Mouse (Mus musculus) lung, adult 18-20 months (tissue): ENCODE measurements around the gene Sp2.

Source experiments
- DNase-seq, 2 experiments: peaks; one replicate each; pipeline ENCODE4 v3.0.0; 2022; ENCODE audit warnings: mixed read lengths in 2 of 2

The Sp2 gene

DNA sequence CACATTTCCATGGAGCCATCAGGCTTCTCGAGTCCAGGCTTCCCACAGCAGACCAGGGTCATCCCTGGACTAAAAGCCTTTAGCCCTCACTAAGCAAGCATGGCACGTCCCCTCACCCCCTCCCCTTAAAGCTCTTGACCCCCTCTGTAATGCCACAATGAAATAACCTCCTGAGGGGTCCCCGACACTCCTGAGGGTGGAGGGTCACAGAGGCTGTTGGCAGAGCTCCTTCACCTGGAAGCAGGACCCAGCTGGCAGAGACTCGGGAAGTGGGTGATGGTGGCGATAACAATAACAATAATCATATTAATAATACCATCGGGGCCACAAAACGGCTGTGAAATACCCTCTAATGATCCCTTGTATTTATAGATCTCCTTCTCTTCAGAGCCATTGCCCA is at the start of gene Sp2:
Gene Sp2 (minus strand): TSS at position 101 of the 400 bp plus-strand sequence.
- DNase-seq = no peak

DNA sequence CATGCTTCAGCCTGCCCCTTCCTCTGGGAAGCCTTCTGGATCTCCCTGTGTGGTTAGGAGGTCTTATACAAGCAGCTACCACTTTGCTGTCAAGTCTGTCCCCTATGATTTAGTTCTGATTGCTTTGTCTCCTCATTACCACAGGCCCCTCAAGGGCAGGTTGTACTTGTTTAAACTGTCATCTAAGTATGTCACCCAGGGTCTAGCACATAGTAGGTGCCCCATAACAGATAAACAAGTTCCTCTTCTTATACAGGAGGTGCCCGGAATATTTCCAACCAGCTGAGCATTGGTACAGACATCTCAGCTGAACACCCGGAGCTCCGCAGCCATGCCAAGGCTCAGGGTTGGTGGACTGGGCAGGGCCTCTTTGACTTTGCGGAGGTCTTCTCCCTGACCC is 49.7 kb upstream of the Sp2 start:
- no peak for DNase-seq

DNA sequence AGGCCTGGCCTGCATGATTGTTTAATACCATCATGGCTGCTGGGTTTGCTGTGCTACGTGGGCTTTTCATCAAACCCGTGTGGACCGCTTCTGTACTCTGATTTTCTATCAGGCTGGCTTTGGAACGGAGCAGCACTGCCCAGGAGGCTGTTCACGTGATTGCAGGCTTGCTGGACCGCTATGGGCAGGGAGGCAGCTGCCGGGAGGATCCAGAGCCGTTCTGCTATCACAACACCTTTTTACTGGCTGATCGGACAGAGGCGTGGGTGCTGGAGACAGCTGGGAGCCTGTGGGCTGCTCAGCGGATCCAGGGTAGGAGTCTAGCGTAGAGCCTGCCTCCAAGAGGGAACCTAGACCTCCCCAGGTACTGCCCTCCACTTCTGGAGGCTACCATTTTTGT is 49.2 kb upstream of the Sp2 start:
- DNase-seq = no peak

DNA sequence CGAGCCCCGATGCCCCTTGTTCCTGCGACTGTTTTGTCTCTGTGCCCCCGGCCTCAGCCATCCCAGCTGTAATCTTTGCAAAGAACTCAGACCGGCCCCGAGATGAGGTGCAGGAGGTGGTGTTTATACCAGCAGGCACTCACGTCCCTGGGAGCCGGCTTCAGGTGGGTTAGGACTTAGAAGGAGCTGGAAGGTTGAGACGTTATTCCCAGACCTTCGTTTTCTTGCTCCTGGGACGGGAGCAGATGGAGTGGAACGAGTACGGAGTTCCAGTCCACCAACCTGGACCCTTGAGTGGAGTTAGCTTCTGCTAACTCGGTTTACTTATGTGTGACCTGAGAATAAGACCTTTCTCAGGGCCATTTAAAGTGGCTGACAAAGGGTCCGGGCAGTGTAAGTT is 47.7 kb upstream of the Sp2 start:
- no peak for DNase-seq

DNA sequence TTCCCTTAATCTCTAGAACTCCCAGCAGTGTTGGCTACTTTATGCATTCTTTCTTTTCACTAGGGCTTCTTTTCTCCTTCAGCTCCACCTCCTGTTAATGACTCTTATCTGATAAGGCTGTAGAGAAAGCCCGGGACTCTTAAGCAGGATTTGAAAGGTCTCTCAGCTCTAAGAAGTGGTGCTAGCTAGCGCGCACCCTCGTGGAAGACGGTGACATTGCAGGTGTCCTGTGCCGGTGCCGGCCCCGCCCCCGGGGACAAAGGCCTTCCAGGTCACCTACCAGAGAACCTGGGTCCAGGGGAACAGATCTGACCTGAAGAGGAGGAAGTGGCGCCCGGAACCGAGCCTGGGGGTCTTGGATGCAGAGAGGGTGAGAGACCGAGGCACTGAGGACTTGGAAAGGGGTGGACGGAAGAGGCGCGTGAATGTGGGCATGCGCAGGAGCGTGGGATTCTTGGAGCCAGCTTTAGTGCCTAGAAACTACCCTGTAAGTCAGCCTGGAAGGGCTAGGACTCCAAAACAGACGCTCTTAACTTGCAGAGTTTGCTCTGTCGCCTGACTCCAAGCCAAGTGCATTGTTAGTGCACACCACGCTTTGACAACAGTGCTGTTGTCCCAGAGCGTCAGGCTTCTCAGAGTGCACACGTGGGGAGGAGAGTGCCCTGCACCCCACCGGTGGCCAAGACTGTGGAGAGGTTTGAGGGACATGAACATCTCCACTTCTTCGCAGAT is 47.1 kb upstream of the Sp2 start, which contains the start of gene Scrn2:
Gene Scrn2 (plus strand): TSS at position 253 of the 732 bp plus-strand sequence.
- peak; percentile 84 to 88 for DNase-seq

DNA sequence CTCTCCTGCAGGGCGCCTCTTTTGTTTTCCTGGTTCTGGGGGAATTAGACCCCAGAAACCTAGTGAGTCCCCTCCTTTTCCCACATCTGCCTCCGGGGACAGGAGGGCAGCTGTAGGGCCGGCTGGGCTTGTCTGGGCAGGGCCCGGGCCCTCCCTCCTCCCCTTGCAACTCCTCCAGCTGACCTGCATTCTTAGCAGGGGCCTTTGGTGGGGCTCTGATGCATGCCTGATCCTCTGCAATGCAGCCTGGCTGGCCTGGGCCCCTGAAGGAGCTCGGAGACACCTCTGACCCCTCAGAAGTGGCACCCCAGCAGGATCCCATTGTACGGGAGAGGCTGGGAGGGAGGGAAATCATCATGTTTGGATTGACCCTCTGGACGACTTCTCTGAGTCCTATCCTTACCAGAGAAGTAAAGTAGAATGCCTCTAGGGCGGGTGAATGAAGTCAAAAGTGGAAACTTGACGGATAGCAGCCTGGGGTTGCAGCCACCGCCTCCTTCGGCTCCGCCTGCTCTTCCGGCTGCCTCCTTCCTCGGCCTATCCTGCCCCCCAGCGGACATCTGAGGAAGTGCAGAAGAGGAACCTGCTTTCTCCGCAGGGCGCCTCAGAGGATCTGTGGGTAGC is 43.1 kb upstream of the Sp2 start:
- DNase-seq = peak; percentile 86 to 90

DNA sequence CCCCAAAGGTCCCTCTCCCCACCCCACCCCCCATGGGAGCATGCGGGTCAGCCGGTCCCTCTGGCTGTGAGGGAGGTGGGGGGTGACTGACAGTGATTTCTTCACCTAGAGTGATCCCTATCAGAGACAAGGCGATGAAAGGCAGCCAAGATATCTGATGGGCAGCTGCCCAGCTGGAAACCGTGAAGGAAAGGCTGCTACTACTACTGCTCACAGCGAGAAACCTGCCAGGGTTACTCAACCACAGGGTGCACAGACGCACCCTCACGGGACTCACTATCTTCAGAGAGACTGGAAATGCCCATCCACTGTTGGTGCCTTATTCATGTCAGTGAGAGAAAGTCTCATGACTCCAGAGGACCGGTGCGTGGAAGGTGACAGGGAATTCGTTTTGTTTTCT is 42.2 kb upstream of the Sp2 start:
- peak; percentile 28 to 36 for DNase-seq

DNA sequence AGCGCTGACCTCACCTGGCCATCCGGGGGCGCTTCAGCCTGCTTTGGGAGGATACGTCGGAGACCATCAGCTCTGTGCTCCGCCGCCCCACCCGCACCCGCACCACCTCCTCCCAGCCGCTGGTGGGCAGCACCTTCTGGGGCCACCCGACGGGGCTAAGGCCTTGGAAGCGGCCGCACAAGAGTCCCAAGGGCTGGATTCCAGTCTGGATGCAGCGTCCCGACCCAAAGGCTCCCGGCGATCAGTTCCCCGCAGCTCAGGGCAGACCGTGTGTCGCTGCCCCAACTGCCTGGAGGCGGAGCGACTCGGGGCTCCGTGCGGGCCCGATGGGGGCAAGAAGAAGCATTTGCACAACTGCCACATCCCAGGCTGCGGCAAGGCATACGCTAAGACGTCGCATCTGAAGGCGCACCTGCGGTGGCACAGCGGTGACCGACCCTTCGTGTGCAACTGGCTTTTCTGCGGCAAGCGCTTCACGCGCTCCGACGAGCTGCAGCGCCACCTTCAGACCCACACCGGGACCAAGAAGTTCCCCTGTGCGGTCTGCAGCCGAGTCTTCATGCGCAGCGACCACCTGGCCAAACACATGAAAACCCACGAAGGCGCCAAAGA is 39.2 kb upstream of the Sp2 start:
- DNase-seq = peak; percentile 70 to 80

DNA sequence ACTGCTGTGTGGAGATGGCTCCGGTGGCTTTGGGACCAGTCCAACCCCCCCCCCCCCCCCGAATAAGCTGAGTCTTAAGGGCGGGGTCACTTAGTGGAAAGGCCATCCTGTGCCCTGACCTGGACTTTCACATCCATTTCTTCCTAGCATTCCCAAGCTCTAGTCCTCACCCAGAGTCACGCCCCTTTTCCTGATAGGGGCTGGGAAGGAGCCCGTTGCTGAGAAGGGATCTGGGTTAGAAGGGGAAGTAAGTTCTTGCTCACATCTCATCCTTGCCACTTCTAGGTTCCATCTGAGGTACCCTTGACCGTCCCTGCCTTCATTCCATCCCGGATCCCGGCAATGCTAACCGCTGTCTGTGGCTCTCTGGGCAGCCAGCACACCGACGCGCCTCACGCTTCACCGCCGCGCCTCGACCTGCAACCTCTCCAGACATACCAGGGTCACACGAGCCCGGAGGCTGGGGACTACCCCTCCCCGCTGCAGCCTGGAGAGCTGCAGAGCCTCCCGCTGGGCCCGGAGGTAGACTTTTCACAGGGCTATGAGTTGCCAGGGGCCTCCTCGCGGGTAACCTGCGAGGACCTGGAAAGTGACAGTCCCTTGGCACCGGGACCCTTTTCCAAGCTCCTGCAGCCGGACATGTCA is 38.5 kb upstream of the Sp2 start:
- DNase-seq = no peak

DNA sequence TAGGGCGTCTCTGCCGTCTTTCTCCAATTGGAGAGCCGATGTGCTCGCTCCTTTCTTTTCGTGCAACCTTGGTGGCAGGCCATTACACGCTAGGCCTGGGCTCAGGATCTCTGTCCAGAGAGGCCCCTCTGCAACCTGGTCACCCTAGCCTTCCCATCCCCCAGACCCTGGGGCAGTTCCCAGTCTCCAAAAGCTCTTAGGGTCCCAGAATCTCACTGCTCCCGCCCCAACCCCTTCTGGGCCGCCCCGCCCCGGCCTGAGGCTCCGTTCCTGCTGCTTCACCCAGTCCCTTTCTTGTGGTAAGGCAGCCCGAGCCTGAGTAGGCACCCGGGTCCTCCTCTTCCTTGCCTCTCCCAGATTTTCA is 36.6 kb upstream of the Sp2 start:
- DNase-seq = no peak

DNA sequence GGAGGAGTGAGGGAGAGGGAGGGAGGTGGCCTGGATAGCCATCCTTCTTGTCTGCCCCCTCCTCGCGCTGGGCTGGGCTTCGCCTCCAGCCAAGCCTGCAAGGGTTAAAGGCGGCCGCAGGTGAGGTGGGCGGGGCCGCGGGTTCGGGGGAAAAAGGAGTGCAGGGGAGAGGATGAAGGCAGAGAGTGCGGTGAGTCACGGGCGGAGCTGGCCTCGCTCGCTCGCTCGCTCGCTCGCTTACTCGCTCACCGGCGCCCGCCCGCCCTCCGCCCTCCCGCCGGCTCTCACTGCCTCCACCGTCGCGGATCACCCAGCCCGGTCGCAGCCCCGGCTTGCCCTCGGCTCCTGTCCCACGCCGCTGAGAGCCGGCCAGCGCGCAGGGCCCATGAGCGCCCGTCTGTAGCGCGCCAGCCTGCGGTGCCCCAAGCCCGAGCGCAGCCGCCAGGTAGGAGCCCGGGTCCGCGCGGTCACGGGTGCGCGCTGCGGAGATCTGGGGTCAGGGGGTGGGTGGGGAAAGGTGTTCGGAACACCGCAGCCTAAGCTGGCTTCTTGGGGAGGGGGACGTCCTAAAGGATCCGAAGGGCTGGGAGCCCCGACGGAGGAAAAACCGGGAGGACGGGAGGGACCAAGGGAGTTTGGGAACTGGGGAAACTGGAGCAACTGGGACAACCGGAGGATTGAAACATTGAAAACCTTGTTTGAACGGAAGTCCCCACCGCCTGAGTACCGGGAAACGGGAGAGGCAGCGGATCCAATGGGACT is 36.0 kb upstream of the Sp2 start:
- no peak for DNase-seq

DNA sequence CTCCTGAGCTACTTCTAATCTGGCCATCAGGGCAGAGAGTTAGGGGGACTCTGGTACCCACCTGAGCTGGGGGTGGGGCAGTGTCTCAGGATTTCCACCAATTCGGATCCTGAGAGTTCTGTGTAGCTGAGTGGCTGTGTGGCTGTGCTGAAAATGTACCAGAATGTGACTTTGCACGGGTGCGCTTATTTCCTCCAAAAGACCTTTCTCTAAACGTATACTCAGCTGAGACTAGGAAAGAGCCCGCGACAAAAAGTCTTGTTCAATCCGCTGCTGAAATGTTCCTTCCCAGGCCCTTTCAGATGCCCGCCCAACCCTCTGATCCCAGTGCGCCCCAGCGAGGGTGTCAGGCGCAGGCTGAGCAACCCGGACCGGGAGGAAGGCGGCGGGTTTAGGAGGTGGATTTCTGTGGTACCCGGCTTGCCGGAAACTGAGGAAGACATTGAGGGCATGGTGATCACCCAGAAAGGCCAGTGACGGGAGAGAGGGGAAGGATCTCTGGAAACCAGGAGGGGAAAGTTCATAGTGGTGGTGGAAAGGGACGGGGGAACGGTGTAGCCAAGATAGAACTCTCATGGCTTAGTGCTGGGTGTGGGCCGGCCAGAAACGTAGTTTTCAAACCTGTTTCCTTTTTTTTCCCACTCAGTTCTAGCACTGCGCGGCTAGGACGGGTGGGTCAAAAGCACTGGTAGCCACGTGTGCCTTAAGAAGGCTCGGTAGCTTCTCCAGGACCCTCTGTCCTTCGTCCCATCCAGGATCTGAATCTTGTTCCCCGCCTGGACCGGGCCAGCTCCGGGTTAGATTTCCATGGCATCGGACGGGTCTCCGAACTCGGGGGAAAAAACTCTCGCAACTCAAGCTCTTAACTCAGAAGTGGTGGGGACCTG is 35.2 kb upstream of the Sp2 start:
- DNase-seq = no peak

DNA sequence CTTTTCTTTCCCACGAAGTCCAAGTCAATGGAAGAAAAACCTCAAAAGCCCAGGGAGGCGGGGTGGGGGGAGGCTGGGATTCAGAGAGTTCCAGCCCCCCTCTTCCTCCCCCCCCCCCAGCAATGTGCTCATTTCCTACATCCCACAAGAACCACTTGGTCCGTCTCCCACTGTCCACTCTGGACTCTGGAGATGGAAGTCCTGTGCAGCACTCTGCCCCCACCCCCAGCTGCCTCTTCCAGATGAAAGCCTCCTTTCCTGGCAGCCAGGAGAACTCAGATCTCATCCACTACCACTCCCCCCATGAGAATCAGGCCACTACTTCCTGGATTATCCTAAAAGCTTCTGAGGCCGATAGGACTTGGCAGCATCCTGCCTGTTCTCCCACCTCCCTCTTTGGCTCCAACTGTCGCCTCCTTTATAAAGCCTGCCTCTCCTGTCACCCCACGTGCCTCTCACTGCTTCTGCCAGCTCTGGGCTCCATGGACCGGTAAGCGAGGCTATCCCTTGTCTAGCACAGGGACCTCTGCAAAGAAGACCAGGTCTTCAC is 30.4 kb upstream of the Sp2 start, which contains the start of gene Sp6:
Gene Sp6 (plus strand): TSS at position 274 of the 550 bp plus-strand sequence.
- no peak for DNase-seq

DNA sequence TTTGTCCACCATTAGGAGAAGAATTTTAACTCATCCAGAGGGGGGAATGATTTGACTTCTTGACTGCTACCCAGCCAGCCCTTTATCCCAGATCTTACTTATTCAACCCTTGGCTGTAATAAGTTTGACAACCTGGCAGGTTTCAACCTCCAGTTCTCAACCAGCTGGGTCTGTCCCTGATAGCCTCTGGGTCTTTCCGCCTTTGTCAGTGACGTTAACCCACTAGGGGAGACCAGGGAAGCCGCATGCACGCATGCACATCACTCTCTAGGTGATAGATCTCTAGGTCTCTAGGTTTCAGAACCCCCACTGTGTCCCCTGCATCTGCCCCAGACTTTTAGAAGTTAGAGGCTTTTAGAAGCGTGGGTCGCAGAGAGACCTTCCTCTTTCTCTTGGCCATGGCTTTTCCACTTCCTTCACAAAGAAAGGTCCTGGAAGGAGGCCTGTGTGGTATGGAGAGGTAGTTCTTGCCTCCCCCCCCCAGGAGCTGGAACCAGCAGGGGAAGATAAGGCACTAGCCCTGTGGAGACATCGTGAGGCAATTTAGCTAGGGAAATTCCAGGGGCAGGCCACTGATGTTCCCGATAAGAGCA is 26.5 kb upstream of the Sp2 start:
- no peak for DNase-seq

DNA sequence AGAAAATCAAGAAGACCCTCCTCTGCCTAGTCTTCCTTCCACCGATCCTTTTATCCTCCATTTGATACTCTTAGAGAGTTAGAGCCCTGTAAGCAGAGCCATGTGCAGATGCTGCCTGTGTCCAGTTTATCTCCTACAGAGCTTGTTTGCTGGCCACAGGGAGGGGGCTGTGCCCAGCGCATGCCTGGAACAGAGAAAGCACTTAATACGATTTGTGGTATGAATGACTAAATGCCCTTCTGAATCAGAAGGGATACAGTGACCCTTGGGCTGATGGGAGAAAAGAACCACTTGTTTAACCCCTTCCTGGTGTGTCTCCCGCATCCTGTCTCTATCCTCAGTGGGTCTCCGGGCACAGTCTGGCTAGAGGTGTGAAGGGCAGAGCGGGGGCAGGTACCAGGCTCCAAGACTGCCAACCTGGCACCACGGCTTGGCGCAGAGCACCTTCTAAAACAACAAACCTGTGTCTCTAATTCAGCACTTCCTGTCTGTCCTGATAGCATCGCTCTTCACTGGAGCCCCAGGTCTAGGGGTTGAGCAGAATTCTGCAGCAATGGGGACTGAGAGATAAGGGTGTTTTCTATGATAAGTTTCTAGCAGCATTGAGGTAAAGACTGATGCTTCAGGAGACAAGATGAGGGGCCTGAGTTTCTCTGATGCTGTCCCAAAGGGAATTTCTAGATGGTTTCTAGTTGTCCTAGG is 24.5 kb upstream of the Sp2 start:
- DNase-seq = no peak

DNA sequence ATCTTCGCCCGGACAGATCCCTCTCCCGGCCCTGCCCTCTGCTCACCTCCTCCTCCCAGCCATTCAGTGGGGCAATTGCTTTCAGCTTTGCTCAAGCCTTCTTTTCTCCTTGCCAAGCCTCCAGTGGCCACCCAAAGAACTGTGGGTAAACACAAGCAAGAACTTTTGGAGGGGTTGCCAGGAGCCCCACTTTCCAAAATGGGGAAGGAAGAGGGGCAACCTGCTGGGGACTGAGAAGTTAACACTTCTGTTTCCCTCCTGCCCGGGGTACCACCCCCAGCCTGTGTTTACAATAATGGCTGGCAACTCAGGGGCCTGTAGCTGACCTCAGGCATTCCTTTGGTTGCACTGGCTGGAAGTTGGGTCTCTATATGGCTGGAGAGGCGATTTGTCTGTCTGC is 20.4 kb upstream of the Sp2 start:
- DNase-seq = no peak

DNA sequence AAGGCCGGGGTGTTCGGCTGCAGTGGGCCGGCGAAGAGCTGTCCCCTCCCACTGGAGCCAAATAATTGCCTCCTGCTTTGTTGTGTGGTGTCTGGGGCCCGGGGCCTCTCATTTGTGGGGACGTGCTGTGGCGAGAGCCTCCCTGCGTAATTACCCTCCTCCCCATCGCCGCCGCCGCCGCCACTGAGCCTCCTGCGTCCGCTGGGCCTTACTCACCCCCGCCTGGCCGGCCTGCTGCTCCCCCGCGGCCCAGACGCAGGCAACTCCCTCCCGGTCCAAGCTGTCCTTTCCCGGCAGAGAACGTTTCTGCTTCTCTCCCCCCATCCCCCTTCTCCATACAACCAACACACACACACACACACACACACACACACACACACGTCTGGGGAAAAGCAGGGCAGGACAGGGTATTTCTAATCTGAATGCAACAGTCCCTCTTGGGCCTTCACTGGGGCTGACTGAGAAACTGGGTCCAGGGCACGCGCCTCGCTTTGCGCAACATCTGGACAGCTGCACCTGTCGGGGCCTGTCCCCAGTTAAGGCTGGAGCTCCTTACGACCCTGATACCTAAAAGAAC is 14.7 kb upstream of the Sp2 start:
- no peak for DNase-seq

DNA sequence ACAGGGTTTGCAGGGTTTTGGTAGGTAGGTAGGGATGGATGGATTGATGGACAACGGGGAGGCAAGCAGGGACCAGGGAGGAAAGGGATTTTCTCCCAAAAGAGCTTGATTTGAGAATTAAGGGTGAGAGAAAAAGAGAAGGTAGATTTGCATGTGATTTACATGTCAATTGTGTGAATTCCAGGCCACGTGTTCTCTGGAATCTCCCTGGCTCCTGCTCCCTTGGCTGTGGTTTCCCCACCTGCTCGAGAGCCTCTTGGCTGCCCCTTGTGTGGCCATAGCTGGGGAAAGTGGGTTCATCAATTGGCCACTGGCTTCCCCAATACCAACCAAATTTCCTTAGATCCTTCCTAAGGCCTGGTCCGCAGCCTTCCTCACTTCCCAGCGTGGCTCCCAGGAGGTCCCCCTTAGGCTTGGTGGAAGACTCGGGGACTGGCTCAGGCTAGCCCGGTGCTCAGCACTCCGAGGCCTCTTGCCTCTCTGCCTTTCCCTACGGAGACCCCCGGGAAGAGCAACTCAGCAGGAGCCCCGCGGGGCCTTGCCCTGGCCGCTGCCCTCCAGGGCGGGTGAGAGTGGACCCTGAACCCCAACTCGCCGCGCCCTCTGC is 14.1 kb upstream of the Sp2 start:
- DNase-seq = no peak
